Mouse (Mus musculus) heart, postnatal 36 days (tissue): Measurements from ENCODE around the gene Ccr7. TPM values are rescaled to one million over a fixed set of nuclear protein-coding genes. Genes with fewer than 3 reads are reported as not detected.

ENCODE experiments used
- DNase-seq, 2 experiments: peaks; one replicate each; pipeline ENCODE4 v3.0.0; 2021 to 2022
- intact Hi-C: fragments of 180-260 bp; cut with DNase I; formaldehyde crosslinking; loops from one replicate; pipeline ENCODE4 v1.15.1; 2025
- total RNA-seq, 2 experiments: library from RNA; stranded (reverse); gene quantifications; 2 replicates each; pipeline ENCODE4 v1.2.3; 2021

Ccr7 gene
- total RNA-seq, 2 experiments from 2014 or later, result 0.38 to 0.58 TPM

DNA sequence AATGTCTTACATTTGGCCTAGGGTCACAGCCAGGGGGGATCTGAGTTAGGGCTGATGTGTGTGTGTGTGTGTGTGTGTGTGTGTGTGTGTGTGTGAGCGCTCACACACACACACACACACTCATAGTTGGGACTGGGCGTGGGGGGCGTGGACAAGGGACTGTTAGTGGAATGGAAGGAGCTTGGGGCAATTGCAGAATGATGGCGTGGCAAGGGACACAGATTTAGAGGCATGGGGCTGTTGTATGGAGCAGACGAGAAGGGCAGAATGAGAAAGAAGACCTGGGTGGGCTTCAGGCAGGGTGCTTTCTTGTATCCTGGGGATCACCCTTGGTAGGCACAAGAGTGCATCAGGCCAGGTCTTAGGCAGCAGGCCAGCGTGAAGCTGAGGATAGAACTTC lies 12.8 kb downstream of the Ccr7 start:
- no peak for DNase-seq
- intact Hi-C loops, result no loop called here

DNA sequence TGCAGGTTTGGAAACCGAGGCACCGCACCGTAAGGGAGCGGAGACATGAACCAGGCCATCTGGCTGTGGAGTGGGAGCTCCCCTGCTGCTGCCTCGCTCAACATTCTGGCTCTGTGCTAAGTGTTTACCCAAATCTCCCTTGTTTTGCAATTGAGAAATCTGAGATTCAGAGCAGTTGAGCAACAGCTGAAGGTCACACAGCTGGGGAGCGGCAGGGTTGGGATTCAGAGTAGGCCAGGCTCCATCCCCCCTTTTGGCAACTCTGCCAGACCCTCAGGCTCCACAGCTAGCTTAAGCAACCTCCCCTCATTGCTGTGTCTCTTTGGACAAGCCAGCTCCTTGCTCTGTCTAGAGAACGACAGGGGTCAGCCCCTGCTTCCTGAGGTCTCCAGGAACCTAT lies 13.3 kb downstream of the Ccr7 start:
- intact Hi-C loops, result no loop called here
- peak in 1 of 2 experiments; percentile 47 for DNase-seq

DNA sequence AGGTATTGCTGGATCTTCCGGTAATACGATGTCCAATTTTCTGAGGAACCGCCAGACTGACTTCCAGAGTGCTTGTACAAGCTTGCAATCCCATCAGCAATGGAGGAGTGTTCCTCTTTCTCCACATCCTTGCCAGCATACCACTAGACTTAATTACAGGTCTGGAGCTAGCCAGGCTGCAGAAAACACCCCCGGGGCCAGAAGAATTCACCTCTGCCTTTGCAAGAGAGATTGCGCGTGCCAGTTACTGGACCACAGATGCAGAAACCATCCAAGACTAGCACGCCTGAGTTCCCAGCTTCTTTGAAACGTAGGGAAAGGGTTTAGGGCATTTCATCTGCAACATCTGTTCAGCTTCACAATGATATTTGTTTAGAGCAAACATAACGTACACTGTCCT lies 15.9 kb downstream of the Ccr7 start:
- intact Hi-C loops, result no loop called here
- no peak for DNase-seq

DNA sequence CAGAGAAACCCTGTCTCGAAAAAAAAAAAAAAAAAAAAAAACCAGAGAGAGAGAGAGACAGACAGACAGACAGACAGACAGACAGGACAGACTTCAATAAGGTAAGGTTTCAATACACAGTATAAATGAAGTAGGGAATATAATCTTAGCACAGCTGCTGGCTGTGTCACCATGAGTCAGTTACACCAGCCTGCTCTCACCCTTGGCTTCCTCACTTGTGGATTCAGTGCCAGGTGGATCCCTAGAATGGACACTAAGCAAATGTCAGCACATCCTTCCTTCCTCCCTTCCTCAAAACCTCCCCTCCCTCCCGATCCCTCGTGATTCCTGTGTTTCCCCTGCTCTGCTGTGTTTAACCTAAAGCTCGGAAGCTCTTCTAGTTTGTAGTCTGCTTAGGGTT lies 17.5 kb downstream of the Ccr7 start:
- no peak for DNase-seq
- intact Hi-C loops, result no loop called here

DNA sequence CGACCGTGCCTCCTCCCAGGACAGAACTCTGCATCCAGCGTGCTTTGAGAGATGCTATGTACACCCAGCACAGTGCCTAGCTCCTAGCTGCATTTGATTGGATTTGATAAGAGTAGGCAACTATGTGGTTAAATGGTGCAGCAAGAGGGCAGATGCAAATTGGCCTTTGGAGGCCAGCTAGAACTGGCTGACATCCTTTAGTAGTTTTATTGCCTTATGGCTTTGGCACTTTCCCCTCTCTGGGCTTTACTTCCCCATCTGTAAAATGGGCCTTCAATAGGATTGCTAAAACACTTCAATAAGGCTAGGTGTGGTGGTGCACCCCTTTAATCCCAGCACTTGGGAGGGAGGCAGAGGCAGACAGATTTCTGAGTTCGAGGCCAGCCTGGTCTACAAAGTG lies 17.9 kb downstream of the Ccr7 start:
- no peak for DNase-seq
- intact Hi-C loops, result no loop called here

DNA sequence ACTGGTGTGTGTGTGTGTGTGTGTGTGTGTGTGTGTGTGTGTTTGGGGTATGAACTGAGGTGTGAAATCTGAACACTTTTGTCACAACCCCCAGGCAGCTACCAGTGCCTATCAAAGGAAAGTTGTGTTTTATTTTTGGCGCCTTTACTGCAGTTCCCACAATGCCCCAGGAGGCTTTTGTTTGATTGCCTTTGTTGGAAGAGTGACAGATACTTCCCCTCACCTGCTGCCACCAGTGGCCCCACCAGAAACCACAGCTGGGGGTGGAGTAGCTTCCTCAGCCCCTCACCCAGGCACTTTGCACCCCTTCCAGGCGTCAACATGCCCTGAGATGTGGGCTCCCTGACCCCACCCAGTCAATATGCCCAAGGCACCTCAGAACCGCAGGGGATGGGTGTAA lies 18.5 kb downstream of the Ccr7 start:
- DNase-seq, result no peak
- intact Hi-C loops, result no loop called here

DNA sequence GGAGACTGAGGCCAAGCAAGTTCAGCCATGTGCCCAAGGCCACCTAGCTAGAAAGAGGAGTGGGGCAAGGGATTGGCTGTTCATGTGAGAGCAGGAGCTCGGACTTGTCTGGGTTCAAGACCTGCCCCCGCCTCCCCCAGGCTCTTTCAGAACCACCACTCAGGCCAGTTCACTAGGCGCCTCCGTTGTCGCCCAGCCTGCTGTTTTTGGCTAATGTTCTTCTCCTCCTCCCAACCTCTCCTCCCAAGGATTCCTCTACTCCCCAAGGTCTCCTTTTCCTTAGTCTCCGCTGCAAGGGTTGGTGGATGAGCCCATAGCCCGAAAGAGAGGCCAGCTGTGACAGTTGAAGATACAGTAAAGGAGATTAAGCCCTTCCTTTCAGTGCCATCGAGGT lies 19.8 kb downstream of the Ccr7 start:
- no peak for DNase-seq

DNA sequence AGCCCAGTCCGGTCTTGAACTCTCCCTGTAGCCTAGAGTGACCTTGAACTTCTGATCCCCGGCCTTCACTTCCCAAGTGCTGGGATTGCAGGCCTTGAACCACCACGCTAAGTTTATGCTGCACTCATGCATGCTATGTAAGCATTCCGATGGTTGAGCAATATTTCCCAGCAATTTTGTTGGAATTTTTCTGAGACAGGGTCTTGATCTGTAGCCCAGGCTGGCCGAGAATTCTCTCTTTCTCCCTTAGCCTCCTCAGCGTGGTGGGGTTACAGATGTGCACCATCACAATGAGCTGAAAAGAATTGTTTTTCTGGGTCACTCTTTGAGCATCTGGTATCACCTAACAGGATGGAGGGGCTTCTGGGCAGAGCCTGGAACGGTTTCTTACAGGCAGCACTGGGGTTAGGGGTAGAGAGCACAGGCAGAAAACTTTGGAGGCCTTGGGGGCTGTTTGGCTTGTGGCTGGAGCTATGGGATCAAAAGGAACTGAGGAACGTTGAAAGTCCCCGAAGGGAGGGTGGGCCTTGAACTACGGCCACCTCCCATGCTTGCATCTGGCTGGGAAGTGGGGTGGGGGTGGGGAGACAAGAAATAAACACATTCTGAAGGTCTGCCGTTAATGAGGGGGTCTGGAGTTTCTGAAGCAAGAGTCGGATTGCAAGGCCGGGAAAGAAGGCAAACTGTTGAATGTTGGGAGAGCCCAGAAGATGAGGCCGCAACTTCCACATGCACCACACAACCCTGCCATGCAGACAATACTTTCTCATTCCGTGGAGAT lies 20.4 kb downstream of the Ccr7 start:
- DNase-seq, result no peak
- intact Hi-C loops, result no loop called here

More for the DNA sequence above, 19.8 kb downstream of the Ccr7 start:
- intact Hi-C loops, result no loop called here

DNA sequence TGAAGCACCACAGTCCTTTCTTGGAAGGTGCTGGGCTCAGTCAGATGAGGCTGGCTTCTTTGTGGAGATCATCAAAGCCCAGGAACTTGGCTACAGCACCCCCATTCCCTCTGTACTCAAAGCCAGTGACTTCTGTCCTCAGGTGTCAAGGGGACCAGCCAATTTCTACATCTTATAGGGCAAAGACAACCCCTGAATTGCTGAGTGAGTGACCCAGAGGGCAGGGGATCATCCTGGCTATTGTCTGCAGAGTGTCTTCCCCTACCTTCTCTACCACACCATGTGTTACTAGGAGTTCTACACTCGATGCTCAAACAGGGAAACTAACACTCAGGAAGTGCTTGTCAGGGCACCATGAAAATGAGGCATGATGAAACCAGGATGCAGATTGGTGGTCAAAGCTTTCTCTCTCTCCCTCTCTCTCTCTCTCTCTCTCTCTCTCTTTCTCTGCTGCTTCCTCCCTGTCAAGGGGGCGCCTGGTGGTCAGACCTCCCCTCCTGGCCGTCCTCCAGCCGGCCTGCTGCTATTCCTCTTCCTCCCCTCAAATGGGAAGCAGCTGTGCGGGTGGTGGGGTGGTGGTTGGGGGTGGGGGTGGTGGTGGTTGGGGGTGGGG lies 21.5 kb downstream of the Ccr7 start:
- intact Hi-C loops, result no loop called here
- DNase-seq, result no peak

DNA sequence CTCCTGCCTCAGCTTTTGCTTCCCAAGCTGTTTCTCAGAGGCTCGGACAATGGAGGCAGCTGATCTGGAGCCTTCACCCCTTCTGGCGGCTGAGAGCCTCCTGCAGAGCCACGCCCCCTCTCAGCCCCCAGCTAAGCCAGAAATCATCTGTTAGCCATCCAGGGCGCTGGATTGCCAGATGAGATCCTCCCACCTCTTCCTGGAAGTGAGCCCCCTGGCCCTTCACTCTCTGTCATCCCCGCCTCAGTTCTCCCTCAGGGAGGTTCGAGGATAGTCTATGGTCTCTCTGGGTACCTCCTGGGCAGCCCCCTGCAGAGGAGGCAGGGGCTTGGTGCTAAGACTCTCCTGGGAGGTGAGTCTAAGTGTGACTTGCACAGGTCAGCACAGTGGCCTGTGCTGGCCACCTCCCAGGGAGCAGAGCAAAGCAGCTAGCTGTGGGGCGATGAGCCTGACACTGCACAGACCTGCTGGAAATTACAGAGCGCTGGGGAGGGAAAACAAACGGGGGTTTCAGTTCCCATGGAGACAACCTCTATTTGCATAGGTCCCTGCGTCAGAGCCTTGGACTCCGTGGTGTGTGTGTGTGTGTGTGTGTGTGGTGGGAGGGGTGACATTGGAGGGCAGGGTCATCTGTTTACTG lies 22.7 kb downstream of the Ccr7 start:
- peak in 1 of 2 experiments; percentile 49 for DNase-seq
- intact Hi-C loops, result no loop called here

DNA sequence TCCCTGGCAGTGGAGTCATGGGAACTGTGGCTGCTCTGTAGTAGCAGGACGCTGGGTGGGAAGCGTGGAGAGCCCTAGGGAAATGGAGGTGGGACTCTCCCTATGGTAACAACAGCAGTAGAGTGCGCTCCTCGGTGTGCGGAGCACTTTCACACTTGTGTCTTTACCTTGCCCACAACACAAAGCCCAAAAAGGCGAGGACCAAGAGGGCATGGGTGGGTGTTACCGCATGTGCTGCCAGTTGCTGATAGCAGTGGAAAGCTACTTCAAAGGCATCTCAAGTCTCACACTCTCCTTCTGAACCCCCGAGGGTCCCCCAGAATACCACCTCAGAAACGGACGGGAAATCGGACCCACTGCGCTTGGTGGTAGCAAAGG lies 23.4 kb downstream of the Ccr7 start:
- DNase-seq, result no peak
- intact Hi-C loops, result no loop called here

DNA sequence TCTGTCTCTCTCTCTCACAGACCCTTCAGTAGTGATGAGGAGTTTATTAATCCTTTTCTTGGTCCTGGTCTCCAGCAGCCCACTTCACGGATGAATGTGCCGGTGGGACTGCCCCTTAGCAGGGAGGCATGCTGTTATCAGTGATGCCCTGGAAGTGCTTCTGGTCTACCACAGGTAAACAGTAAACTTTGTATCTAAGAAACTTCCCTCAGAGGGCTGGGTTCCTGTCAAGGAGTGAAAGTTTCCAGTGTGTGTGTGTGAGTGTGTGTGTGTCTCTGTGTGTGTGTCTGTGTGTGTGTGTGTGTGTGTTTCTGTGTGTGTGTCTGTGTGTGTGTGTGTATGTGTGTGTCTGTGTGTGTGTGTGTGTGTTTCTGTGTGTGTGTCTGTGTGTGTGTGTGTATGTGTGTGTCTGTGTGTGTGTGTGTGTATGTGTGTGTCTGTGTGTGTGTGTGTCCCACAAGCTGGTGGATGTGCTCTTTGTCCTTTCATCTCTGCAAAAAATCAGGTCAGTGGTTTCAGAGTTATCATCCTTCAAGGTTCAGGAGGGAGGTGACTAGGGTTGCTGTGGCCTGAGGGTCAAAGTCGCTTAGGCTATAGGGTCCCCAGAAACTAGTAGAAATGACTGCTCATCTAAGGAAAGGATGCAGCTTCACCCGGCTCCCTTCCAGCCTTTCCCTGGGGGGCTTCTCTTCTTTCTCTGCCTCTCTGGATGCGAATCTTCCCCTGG lies 24.0 kb downstream of the Ccr7 start:
- no peak for DNase-seq
- intact Hi-C loops, result no loop called here

DNA sequence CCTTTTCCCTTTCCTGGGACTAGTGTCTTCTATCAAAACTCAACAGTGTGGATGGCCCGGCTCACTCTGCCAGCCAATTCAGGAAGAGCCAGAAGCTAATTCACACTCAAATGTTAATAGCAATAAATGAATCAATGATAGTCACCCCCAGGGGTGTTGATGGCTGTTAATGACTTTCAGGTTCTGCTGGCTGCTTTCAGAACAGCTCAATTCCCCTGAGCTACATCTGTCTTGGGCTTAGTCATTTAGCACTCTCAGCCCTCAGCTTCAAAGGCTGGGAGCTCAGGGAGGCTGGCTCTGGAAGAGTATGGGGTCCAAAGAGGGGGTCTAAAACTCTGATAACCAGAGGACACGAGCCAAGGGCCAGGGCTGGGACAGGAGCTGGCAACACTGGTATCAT lies 25.6 kb downstream of the Ccr7 start:
- intact Hi-C loops, result loop anchor here (5.0 kb wide), 1 partner anchor 212 kb away; no protein-coding TSS in a partner anchor
- no peak for DNase-seq

DNA sequence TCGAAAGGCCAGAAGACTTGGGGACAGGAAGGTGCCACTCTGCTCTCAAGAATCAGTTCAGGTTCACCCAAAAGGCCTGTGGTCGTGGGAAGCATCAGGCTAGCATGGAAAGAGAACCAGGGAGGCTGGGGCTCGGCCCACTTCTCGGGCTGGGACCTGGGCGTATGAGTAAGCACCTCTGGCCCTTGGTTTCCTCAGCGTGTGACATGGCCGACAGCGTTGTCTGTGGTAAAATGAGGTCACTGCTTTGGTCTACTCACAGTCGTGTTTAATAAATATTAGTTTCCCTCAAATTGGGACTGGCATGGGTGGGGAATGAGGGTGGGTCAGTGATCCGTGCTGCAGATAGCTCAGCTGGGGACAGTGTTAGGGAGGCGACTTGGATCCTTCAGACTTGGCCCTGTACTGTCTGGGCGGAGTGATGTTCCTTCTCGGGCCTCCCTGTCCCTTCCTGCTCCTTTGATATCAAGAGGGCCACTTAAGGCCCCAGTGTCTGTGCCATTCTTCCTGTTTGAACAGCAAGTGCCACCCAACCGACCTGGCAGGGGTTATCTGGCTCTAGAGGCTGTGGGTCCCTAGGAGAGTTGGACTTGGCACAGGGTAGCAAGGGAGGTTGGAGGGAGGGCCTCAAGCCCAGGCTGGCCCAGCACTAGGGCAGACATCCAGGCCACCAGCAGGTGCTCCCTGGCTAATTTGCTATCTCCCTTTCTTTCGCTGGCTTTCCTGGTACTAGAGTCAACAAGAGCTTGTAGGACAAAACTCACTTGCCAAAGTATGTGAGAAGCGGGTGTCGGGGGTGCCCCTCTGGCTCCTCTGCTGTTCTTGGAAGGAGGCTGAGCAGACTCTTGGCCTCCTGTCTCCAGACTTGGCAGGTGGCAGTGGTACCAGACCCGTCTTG lies 26.8 kb downstream of the Ccr7 start:
- no peak for DNase-seq
- intact Hi-C loops, result loop anchor here (2.0 to 5.0 kb wide), 3 partner anchors 21 to 211 kb away; no protein-coding TSS in a partner anchor

DNA sequence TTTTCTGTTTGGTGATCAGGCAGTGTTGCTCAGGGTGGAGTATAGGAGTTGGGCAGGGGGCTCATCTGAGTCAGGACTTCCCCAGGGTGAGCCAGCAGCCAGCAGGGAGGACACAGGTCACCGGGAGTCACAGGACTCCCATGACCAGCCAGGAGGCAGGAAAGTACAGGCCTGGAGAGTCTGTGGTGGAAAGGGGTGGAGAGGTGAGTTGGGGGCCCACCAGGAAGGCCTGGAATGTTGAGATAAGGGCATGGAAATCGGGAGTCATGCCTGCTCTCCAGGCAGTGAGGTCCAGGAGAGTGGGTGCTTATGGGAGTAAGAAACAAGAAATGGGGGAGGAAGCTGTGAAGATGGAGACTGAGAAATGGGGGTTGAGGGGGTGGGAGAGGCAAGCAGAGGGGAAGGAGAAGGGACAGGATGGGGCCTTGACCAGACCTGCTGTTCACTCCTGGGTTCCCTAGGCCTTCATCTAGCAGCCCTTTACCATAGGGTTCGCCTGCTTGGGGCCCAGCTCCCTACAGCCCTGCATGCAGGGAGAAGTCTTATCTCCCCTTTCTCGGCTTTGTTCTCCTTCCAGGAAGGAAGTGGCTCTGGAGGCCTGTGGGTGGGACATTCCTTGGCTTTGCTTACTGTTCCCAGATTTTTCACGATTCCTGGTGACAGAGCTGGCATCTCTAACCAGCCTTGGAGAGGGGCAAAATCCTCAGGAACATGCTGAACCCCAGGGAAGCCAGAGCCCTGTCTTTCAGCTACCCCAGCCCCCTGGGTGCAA lies 28.2 kb downstream of the Ccr7 start:
- DNase-seq, result no peak

DNA sequence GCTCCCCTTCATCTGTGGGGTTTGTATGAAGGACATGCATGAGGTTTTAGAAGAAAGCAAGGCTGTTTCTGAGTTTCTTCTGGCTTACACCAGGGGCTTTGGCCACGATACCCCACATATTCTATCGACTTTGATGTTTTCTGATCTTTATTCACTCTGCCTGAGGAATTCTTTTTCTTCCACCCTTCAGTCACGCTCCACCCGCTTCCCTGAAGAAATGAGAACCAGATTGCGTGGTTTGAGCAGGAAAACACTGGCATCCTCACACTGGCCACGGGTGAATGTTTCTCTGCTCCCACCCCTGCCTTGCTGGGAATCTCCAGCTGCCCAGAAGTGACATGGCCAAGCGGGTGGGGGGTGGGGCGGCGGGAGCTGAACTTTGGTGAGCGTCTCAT lies 30.2 kb downstream of the Ccr7 start:
- DNase-seq, result no peak
- intact Hi-C loops, result loop anchor here (1.0 to 5.0 kb wide), 2 partner anchors 85 to 207 kb away; no protein-coding TSS in a partner anchor

More for the DNA sequence above, 28.2 kb downstream of the Ccr7 start:
- intact Hi-C loops, result loop anchor here (2.0 to 5.0 kb wide), 3 partner anchors 22 to 209 kb away; no protein-coding TSS in a partner anchor

DNA sequence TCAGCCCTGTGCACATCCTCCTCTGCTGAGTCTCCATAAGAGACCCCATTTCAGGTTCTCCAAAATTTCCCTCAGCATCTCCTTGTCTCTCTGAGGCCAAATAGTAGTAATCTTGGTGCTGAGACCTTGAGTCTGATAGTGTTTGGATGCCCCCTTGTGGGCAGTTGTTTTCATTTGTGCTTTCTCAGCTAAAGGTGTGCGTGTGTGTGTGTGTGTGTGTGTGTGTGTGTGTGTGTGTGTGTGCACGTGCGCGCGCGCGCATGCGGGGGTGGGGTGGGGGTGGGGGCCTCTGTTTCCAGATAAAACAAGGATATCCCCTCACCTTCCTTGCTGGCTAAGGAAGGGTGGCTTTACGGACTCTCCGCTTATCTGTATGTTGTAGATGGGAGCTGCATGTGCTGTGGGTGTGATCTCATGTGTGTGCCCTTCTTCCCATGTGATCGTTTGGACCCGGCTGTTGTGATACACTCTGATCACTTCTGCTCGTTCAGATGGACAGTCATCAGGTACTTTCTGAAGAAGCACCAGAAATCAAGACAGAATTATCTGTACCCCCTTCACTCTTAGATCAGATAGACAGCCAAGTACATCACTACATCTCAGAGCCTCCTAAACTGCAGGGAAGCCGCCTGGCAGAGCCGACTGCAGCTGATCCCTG lies 30.8 kb downstream of the Ccr7 start:
- intact Hi-C loops, result loop anchor here (1.0 to 2.0 kb wide), 2 partner anchors 57 to 85 kb away; no protein-coding TSS in a partner anchor
- DNase-seq, result peak in 1 of 2 experiments; percentile 62

DNA sequence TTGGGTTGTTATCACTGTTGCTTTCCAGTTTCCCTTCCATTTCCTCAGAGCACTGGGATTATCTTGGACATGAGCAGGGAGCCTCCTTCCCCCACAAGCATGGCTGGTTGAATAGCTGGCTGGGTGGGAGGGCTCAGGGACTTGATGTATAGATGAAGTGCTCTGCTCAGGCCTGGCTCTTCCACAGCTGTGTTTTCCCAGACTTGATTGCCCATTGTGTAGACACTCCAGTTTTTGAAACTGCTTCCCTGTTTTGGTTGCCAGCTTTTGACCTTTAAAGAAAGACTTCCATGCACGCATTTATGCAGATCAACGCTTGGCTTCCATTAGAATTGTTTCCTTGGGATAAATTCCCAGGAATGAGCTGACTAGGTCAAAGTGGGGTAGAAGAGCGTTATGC lies 32.2 kb downstream of the Ccr7 start:
- intact Hi-C loops, result loop anchor here (2.0 kb wide), 1 partner anchor 56 kb away; no protein-coding TSS in a partner anchor
- DNase-seq, result no peak
